Mouse (Mus musculus): ENCODE results near the gene Gm28038. TPM values are rescaled to one million over a fixed set of nuclear protein-coding genes. Genes with fewer than 3 reads are reported as not detected.

Gm28038 gene
- polyA plus RNA-seq, 1 experiment from 2014 or later = not detected

DNA sequence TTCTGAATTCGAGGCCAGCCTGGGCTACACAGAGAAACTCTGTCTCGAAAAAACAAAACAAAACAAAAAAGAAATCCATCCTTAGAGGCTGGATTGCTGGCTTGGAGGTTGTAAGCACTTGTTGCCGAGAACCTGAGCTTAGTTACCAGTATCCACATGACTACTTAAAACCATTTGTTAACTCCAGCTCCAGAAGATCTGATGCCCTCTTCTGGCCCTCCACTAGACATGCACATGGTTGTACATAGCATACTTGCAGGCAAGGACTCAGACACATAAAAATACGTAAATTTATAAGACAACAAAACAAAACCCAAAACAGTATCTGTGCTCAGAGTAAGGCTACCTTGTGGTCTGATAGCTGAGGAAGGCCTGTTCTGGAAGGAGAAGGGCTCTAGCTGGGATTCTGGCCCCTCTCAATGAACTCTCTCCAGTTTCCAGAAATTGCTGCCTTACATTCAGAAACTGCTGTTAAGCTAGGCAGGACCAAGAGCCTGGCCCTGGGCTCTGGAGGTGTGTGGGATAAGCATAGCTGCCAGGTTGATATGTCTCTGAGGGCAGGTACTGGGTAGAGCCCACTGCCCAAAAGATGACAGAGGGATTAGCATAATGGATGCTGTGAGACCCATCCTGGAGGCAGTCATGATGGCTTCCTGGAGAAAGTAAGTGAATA is 19.6 kb upstream of the Gm28038 start:
- Histone ChIP-seq H3K36me3 (ENCODE audit: control insufficient read depth, insufficient read depth, low read length) (peaks cover 71% of the 10 kb centered on the region), H3K27ac (ENCODE audit: low read length) (no peak overlapping the region)
- no peak for ATAC-seq (ENCODE audit: insufficient number of reproducible peaks, insufficient read depth, low FRiP score, low read depth)

DNA sequence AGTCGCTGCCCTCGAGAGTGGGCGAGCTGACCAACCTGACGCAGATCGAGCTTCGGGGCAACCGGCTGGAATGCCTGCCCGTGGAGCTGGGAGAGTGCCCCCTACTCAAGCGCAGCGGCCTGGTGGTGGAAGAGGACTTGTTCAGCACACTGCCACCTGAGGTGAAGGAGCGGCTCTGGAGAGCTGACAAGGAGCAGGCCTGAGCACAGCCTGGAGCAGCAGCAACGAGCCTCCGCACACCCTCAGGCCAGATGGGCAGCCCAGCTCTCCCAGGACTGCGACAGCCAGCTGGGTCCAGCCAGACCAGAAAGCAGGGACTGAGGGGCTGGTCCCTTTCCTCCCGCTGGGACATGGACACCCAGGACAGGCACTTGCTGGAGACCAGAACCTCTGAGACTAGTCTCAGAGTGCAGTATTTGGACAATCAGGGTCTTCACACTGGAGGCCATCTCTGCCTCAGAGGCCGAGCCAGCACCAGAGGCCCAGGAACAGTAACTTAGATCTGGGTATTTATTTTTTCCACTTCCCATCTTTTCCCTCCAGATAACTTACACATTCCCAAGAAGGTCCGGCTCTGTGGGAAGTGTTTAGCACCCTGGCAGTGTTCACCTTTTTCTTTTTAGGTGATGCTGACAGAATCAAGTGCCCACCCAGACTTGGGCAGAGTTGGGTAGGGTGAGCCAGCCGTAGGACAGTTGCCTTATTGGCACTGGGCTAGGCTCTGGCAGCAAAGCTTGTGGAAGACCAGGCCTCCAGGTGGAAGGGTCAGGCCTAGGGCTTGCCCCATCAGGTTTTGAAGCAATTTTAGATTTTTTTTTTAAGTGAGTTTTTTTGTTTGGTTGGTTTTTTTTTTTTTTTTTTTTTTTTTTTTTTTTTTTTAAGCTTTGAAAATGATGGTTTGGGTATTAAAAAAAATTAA is 18.7 kb upstream of the Gm28038 start:
- no peak overlapping the region for H3K4me3 ChIP-seq (ENCODE audit: low read depth, low read length)
- H3K4me1 ChIP-seq (ENCODE audit: control insufficient read depth, insufficient read depth, low read length) = peaks cover 30% of the 10 kb centered on the region
- no peaks in the 10 kb centered on the region for H3K27me3 ChIP-seq (ENCODE audit: control insufficient read depth, insufficient read depth, low read length)
- 90% methylated on average over 18 of the region's 18 CpGs for WGBS
- no peaks in the 10 kb centered on the region for H3K9me3 ChIP-seq (ENCODE audit: control insufficient read depth, low read depth, low read length)
- H3K9ac ChIP-seq (replicated peaks; ENCODE audit: low read depth, low read length) = no peak overlapping the region
- no peak for ATAC-seq (ENCODE audit: insufficient number of reproducible peaks, insufficient read depth, low FRiP score, low read depth)
- H3K36me3 ChIP-seq (ENCODE audit: control insufficient read depth, insufficient read depth, low read length) = peaks cover 62% of the 10 kb centered on the region
- H3K4me2 ChIP-seq (replicated peaks; ENCODE audit: low read depth, low read length) = no peak overlapping the region
- H3K27ac ChIP-seq (ENCODE audit: low read length) = no peak overlapping the region

More for the DNA sequence above, 19.6 kb upstream of the Gm28038 start:
- Histone ChIP-seq H3K9me3 (ENCODE audit: control insufficient read depth, low read depth, low read length) (no peaks in the 10 kb centered on the region), H3K4me1 (ENCODE audit: control insufficient read depth, insufficient read depth, low read length) (peaks cover 21% of the 10 kb centered on the region), H3K9ac (replicated peaks; ENCODE audit: low read depth, low read length) (no peak overlapping the region), H3K27me3 (ENCODE audit: control insufficient read depth, insufficient read depth, low read length) (no peaks in the 10 kb centered on the region), H3K4me2 (replicated peaks; ENCODE audit: low read depth, low read length) (no peak overlapping the region), H3K4me3 (ENCODE audit: low read depth, low read length) (no peak overlapping the region)
- 87% methylated on average over 4 of the region's 4 CpGs for WGBS

DNA sequence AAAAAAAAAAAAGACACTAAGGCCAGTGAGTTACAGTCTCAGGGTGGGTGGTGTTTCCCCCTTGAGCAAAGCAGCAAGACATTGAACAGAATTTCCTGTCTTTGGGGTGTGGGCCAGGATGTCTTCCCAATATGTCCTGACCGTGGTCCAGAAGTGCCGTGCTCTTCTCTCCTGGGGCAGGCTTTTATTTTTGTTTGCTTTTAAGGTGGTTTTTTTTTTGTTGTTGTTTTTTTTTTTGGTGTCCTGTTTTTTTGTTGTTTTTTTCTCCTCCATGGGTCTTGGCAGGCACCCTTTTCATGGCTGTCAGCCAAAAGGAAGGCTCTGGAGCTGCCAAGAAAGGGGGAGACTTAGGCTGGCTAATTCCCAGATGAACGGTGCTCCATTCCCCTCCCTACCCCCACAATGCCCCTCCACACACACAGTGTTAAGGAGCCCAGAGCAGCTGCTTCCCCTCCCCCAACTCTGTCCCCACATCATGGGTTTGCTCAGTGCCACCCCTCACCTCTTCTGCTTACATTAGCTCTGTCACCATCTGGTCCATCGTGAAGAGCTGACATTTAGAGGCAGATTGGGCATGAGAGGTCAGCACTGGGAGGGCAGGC is 17.9 kb upstream of the Gm28038 start:
- Histone ChIP-seq H3K27me3 (ENCODE audit: control insufficient read depth, insufficient read depth, low read length) (no peaks in the 10 kb centered on the region), H3K27ac (ENCODE audit: low read length) (no peak overlapping the region), H3K4me3 (ENCODE audit: low read depth, low read length) (no peak overlapping the region), H3K36me3 (ENCODE audit: control insufficient read depth, insufficient read depth, low read length) (peaks cover 55% of the 10 kb centered on the region), H3K4me2 (replicated peaks; ENCODE audit: low read depth, low read length) (no peak overlapping the region), H3K9me3 (ENCODE audit: control insufficient read depth, low read depth, low read length) (no peaks in the 10 kb centered on the region), H3K9ac (replicated peaks; ENCODE audit: low read depth, low read length) (no peak overlapping the region), H3K4me1 (ENCODE audit: control insufficient read depth, insufficient read depth, low read length) (peaks cover 31% of the 10 kb centered on the region)
- no peak for ATAC-seq (ENCODE audit: insufficient number of reproducible peaks, insufficient read depth, low FRiP score, low read depth)
- 62% methylated on average over 4 of the region's 4 CpGs for WGBS

DNA sequence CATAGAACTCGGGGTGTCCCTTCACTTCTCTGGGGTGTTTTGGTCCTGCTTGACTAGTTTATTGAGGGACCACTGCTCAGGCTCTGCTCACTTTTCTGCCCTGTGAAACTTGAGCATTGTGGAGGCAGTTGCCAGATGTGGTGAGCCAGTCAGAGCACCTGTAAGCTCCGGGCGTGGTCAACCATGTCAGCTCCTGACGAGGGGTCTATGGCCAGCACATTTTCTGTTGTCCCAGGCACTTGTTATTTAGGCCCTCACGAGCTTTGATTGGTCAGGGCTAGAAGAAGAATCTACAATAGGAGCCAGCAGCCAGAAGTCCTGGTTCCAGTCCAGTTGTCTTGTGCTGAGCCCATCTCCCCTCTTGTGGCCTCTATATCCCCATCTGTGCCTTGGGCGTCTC is 17.0 kb upstream of the Gm28038 start:
- no peak for ATAC-seq (ENCODE audit: insufficient number of reproducible peaks, insufficient read depth, low FRiP score, low read depth)
- 86% methylated on average over 6 of the region's 6 CpGs for WGBS
- no peak overlapping the region for H3K27ac ChIP-seq (ENCODE audit: low read length)
- H3K27me3 ChIP-seq (ENCODE audit: control insufficient read depth, insufficient read depth, low read length) = no peaks in the 10 kb centered on the region
- peaks cover 47% of the 10 kb centered on the region for H3K36me3 ChIP-seq (ENCODE audit: control insufficient read depth, insufficient read depth, low read length)
- no peak overlapping the region for H3K4me2 ChIP-seq (replicated peaks; ENCODE audit: low read depth, low read length)
- no peak overlapping the region for H3K4me3 ChIP-seq (ENCODE audit: low read depth, low read length)
- H3K4me1 ChIP-seq (ENCODE audit: control insufficient read depth, insufficient read depth, low read length) = peaks cover 31% of the 10 kb centered on the region
- no peak overlapping the region for H3K9ac ChIP-seq (replicated peaks; ENCODE audit: low read depth, low read length)
- H3K9me3 ChIP-seq (ENCODE audit: control insufficient read depth, low read depth, low read length) = no peaks in the 10 kb centered on the region

DNA sequence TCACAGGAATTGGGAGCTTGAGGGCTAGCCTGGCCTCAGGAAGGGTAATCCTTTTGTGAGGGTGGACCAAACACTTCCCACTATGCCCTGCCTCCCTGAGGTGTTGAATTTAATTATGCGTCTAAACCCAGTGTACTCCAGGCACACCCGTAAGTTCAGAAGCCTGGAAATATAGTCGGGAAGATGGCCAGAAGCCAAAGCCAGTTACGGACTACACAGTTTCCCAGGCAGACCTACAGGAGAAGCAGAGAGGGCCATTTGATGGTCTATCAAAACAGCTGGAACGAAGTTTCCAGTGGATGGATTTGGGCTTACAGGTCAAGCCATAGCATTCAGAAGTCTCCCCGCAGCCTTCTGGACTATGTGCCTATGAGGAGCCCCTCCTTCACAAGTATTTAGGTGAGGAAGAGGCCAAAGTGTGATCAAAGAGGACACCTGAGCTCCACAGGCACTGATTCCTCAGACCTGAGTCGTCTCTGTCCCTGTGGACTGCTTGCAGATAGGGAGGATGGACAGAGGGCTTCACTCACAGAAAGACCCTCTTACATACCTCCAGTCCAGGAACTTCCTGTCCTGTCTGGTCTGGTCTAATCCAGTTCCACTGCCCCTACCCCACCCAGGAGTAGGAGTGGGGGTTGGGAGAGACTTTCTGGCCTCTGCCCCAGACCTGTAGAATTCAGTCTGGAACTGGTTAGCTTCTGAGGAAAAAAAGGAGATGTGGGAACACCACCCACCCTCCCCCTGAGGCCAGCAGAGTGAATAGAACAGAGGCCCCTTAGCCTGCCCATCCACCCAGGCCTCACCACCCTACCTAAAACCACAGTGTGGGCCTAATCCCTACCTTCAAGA is 15.9 kb upstream of the Gm28038 start:
- Histone ChIP-seq H3K9ac (replicated peaks; ENCODE audit: low read depth, low read length) (no peak overlapping the region), H3K4me2 (replicated peaks; ENCODE audit: low read depth, low read length) (no peak overlapping the region), H3K36me3 (ENCODE audit: control insufficient read depth, insufficient read depth, low read length) (peaks cover 36% of the 10 kb centered on the region), H3K9me3 (ENCODE audit: control insufficient read depth, low read depth, low read length) (no peaks in the 10 kb centered on the region), H3K27ac (ENCODE audit: low read length) (peak overlapping the region; percentile 94), H3K4me1 (ENCODE audit: control insufficient read depth, insufficient read depth, low read length) (peaks cover 34% of the 10 kb centered on the region), H3K4me3 (ENCODE audit: low read depth, low read length) (no peak overlapping the region), H3K27me3 (ENCODE audit: control insufficient read depth, insufficient read depth, low read length) (no peaks in the 10 kb centered on the region)
- 59% methylated on average over 7 of the region's 7 CpGs for WGBS
- 0 out of 2 replicates have a peak, but pooled peaks have one; percentile 8 for ATAC-seq (ENCODE audit: insufficient number of reproducible peaks, insufficient read depth, low FRiP score, low read depth)

DNA sequence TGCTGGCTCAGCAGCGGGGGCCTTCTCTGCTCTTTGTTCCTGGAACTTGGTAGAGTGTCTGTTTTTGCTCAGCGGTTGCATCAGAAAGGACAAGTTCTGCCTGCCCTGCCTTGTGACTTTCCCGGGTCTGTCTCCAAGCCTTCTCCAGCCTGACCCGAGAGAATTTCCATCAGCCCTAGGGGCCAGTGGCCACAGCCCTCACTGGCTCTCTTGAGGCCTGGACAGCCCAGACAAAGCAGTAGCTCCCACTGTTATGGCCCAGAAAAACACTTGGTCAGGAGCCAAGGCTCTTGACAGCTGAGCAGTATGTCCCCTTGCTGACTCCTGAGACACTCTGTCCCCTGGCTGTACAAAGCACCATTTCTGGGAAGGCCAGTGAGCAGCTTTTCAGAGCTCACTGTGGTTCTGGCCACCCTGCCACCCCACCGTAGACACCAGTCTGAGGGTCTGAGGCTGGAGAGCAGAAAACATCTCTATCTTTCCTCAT is 15.0 kb upstream of the Gm28038 start, which contains the start of gene Phyhd1:
Gene Phyhd1, plus strand, starts transcription at position 437 of the 487 bp plus-strand sequence.
- Histone ChIP-seq H3K4me3 (ENCODE audit: low read depth, low read length) (peak within 1 kb of the TSS; percentile 6; the same call in 1 of the 2 replicates), H3K27ac (ENCODE audit: low read length) (peak within 1 kb of the TSS; percentile 94), H3K4me1 (ENCODE audit: control insufficient read depth, insufficient read depth, low read length) (peaks cover 37% of the 10 kb centered on the region), H3K9me3 (ENCODE audit: control insufficient read depth, low read depth, low read length) (no peaks in the 10 kb centered on the region), H3K36me3 (ENCODE audit: control insufficient read depth, insufficient read depth, low read length) (peaks cover 30% of the 10 kb centered on the region), H3K4me2 (replicated peaks; ENCODE audit: low read depth, low read length) (peak within 1 kb of the TSS; percentile 40), H3K9ac (replicated peaks; ENCODE audit: low read depth, low read length) (no peak within 1 kb of the TSS; the same call in 1 of the 2 replicates), H3K27me3 (ENCODE audit: control insufficient read depth, insufficient read depth, low read length) (no peaks in the 10 kb centered on the region)
- no peak for ATAC-seq (ENCODE audit: insufficient number of reproducible peaks, insufficient read depth, low FRiP score, low read depth)
- 44% methylated on average over 5 of the region's 5 CpGs for WGBS

DNA sequence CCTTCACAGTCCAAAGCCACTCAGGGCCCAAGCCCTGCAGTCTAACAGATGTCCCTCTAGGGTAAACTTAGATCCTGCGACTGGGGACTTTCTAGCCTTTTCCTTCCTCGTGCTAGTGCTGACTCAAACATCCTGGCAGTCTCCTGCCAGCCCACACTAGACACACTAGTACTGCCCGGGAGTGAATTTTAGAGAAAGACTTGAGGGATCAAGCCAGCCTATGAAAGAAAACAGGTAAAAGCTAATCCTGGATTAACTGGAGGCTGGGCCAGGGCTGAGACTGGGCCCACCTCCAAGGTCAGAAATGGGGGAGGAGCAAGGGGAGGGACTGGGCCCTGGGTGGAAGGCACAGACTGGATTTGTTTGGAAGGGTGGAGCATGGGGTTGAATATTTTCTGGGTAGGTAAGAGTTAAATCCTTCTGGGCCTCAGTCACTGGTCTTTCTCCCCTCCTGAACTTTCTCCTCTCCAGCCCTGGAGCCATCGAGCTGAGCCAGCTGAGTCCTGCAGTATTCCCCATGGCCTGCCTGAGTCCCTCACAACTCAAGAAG is 14.4 kb upstream of the Gm28038 start:
- Histone ChIP-seq H3K27me3 (ENCODE audit: control insufficient read depth, insufficient read depth, low read length) (no peaks in the 10 kb centered on the region), H3K4me2 (replicated peaks; ENCODE audit: low read depth, low read length) (peak overlapping the region; percentile 40), H3K36me3 (ENCODE audit: control insufficient read depth, insufficient read depth, low read length) (peaks cover 23% of the 10 kb centered on the region), H3K9me3 (ENCODE audit: control insufficient read depth, low read depth, low read length) (no peaks in the 10 kb centered on the region), H3K9ac (replicated peaks; ENCODE audit: low read depth, low read length) (no peak overlapping the region; the same call in 1 of the 2 replicates), H3K4me1 (ENCODE audit: control insufficient read depth, insufficient read depth, low read length) (peaks cover 37% of the 10 kb centered on the region), H3K27ac (ENCODE audit: low read length) (peak overlapping the region; percentile 94), H3K4me3 (ENCODE audit: low read depth, low read length) (peak overlapping the region; percentile 6; the same call in 1 of the 2 replicates)
- peak; percentile 76 for ATAC-seq (ENCODE audit: insufficient number of reproducible peaks, insufficient read depth, low FRiP score, low read depth)
- WGBS = 6% methylated on average over 4 of the region's 4 CpGs
